Mouse (Mus musculus): ENCODE results near the gene Actn1.

DNA sequence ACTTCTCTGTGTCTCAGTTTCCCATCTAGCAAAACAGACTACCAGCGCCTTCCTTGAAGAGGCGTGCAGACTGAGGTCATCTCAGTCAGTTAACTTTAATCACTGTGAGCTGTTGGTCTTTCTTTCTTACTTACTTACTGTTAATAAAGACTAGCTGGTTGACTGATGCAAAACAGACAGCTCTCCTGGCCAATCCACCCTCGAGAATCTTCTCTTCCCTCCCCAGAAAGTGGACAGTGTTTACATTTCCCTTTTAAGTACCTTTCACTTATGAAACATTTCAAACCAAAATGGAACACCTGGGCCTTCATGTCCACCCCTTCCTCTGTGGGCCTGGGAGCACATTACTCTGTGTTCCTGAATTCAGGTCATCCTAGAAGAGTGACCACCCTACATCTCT, 8.6 kb downstream of the Actn1 start:
- TF ChIP-seq POLR2A (IDR thresholded peaks at IDR 0.05; ENCODE audit: low read depth, low read length) (no peak), CTCF (IDR thresholded peaks at IDR 0.05; ENCODE audit: borderline replicate concordance, insufficient read depth, low read length) (no peak)
